Comparison of ENCODE assay signal across 10 mouse cellular contexts in the genomic region with DNA sequence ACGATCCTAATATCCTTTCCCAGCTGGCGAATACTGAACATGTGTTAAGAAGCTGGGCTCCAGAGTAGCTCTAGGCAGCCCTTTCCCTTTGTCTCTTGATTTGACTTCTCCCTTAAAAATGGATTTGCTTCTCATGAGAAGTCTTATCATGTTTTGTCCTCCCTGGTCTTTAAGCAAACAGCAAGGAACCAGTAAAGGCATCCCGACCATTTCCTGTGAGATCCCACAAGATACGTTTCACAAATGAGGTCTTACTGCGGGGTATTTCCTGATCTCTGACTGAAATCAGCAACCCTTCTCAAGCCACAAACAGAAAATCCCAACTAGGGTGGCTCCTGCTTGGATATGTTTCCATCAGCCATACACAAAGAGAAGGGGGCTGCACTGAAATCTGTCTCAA.
"Had no signal": no experiment of that assay in that cellular context is flagged by ENCODE, and none has a peak within 500 bp of the region (broad histone marks: within the 10 kb centered on the region; RNA-seq: fewer than 3 reads in every experiment).

No protein-coding gene starts in this region.

- H3K4me1 ChIP-seq: kidney, embryonic 15.5 days; limb, embryonic 12.5 days; midbrain, embryonic 13.5 days had no signal

- H3K27me3 ChIP-seq: kidney, embryonic 15.5 days; limb, embryonic 12.5 days; midbrain, embryonic 13.5 days had no signal

- H3K27ac ChIP-seq: kidney, embryonic 15.5 days; limb, embryonic 12.5 days; liver, embryonic 14.5 days; midbrain, embryonic 13.5 days had no signal

- H3K4me3 ChIP-seq: kidney, embryonic 15.5 days; limb, embryonic 12.5 days; midbrain, embryonic 13.5 days had no signal

- H3K36me3 ChIP-seq: kidney, embryonic 15.5 days; limb, embryonic 12.5 days; midbrain, embryonic 13.5 days had no signal

- DNase-seq: layer of hippocampus, adult 9-11 months; layer of hippocampus, postnatal 36 days; lung, adult 18-20 months; right cerebral cortex, adult 18-20 months; right cerebral cortex, postnatal 25 days; thymus, postnatal 4 days had no signal
